Comparison of ENCODE assay signal across 8 mouse cellular contexts in the genomic region with DNA sequence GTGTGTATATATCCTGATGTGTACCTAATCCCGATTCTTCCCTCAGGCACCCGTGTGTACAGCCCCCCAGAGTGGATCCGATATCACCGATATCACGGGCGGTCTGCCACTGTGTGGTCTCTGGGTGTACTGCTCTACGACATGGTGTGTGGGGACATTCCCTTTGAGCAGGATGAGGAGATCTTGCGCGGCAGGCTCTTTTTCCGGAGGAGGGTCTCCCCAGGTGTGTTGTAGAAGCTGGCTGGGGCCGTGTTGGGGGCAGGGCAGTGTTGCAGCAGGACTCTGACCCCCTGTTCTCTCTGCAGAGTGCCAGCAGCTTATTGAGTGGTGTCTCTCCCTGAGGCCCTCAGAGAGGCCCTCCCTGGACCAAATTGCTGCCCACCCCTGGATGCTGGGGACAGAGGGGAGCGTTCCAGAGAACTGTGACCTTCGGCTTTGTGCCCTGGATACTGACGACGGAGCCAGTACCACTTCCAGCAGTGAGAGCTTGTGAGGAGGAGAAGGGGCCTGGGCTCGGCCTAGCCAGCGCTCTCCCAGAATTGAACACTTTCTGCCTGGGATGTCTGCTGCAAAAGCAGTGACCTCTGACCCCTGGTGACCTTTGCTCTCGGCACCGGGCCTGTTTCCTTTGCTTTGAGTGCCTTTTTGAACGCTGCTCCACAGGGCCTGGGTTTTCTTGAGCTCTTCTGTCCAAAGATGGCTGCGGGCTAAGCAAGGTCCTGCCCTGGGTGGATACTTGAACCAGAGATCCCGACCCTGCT. TPM values are rescaled to one million over a fixed set of nuclear protein-coding genes. Genes with fewer than 3 reads are reported as not detected.
DNase-seq lines count a peak whose midpoint lies in the region; ATAC-seq and TF ChIP-seq lines count a peak whose summit lies in the region.

No protein-coding gene starts in this region.

- intact Hi-C loops in left cerebral cortex, postnatal 36 days (cut with DNase I) = loop anchor here (5.0 kb wide), 1 partner anchor 37 kb away; no protein-coding TSS in a partner anchor

- peaks cover 35% of the 10 kb centered on the region for H3K4me1 ChIP-seq in lung, embryonic 14.5 days (ENCODE audit: insufficient read depth)
- peaks cover 30% of the 10 kb centered on the region for H3K4me1 ChIP-seq in bone marrow macrophage, adult 2 months (ENCODE audit: control insufficient read depth, insufficient read depth, low read length)
- peaks cover 19% of the 10 kb centered on the region for H3K4me1 ChIP-seq in forebrain, embryonic 15.5 days
- peaks cover 53% of the 10 kb centered on the region for H3K4me1 ChIP-seq in kidney, embryonic 15.5 days
- H3K4me1 ChIP-seq in midbrain, embryonic 12.5 days = peaks cover 28% of the 10 kb centered on the region

- no peak for TF ChIP-seq POLR2A in bone marrow macrophage, adult 2 months (IDR thresholded peaks at IDR 0.05; ENCODE audit: borderline replicate concordance, low read depth, low read length)

- no peak for DNase-seq in lung, embryonic 14.5 days
- DNase-seq in lung, postnatal 4 days = no peak
- DNase-seq in frontal cortex, postnatal 36 days (ENCODE audit: low spot score in 2 of 2) = no peak
- no peak for DNase-seq in left cerebral cortex, postnatal 36 days (ENCODE audit: low spot score in 2 of 2)

- peak overlapping the region; percentile 92 for H3K4me2 ChIP-seq in lung, embryonic 14.5 days
- H3K4me2 ChIP-seq in forebrain, embryonic 15.5 days (replicated peaks) = peak overlapping the region; percentile 88
- peak overlapping the region; percentile 86 for H3K4me2 ChIP-seq in kidney, embryonic 15.5 days
- peak overlapping the region; percentile 96 for H3K4me2 ChIP-seq in midbrain, embryonic 12.5 days (replicated peaks)

- peak overlapping the region; percentile 83 for H3K9ac ChIP-seq in lung, embryonic 14.5 days
- H3K9ac ChIP-seq in forebrain, embryonic 15.5 days (replicated peaks) = peak overlapping the region; percentile 97
- peak overlapping the region; percentile 84 for H3K9ac ChIP-seq in kidney, embryonic 15.5 days
- peak overlapping the region; percentile 89 for H3K9ac ChIP-seq in midbrain, embryonic 12.5 days (replicated peaks)

- H3K27ac ChIP-seq in lung, embryonic 14.5 days (ENCODE audit: low read depth) = peak overlapping the region; percentile 97
- H3K27ac ChIP-seq in bone marrow macrophage, adult 2 months (ENCODE audit: insufficient read depth, low read depth, low read length) = peak overlapping the region; percentile 97
- peak overlapping the region; percentile 99 for H3K27ac ChIP-seq in forebrain, embryonic 15.5 days (replicated peaks)
- peak overlapping the region; percentile 93 for H3K27ac ChIP-seq in kidney, embryonic 15.5 days
- H3K27ac ChIP-seq in midbrain, embryonic 12.5 days (replicated peaks) = peak overlapping the region; percentile 95

- peaks cover 32% of the 10 kb centered on the region for H3K36me3 ChIP-seq in lung, embryonic 14.5 days (ENCODE audit: insufficient read depth)
- peaks cover 21% of the 10 kb centered on the region for H3K36me3 ChIP-seq in forebrain, embryonic 15.5 days
- peaks cover 28% of the 10 kb centered on the region for H3K36me3 ChIP-seq in kidney, embryonic 15.5 days
- H3K36me3 ChIP-seq in midbrain, embryonic 12.5 days = peaks cover 26% of the 10 kb centered on the region

- H3K4me3 ChIP-seq in lung, embryonic 14.5 days (ENCODE audit: low read depth, low read length) = peak overlapping the region; percentile 87
- H3K4me3 ChIP-seq in bone marrow macrophage, adult 2 months (ENCODE audit: insufficient read depth, low read length) = peak overlapping the region; percentile 97
- peak overlapping the region; percentile 98 for H3K4me3 ChIP-seq in forebrain, embryonic 15.5 days
- peak overlapping the region; percentile 86 for H3K4me3 ChIP-seq in kidney, embryonic 15.5 days (replicated peaks)
- peak overlapping the region; percentile 86 for H3K4me3 ChIP-seq in midbrain, embryonic 12.5 days

- TF ChIP-seq CTCF in lung, embryonic 14.5 days (IDR thresholded peaks at IDR 0.05; ENCODE audit: low read depth) = peak; percentile 36
- no peak for TF ChIP-seq CTCF in bone marrow macrophage, adult 2 months (IDR thresholded peaks at IDR 0.05; ENCODE audit: low read depth, low read length)

- WGBS in lung, embryonic 14.5 days = 25% methylated on average over 22 of the region's 22 CpGs
- WGBS in forebrain, embryonic 15.5 days = 53% methylated on average over 22 of the region's 22 CpGs
- WGBS in kidney, embryonic 15.5 days = 30% methylated on average over 22 of the region's 22 CpGs
- 49% methylated on average over 22 of the region's 22 CpGs for WGBS in midbrain, embryonic 12.5 days

- ATAC-seq in lung, embryonic 14.5 days (ENCODE audit: insufficient read depth) = no peak
- peak; percentile 27 for ATAC-seq in forebrain, embryonic 15.5 days (replicated peaks)
- ATAC-seq in kidney, embryonic 15.5 days (replicated peaks; ENCODE audit: low FRiP score) = peak; percentile 4
- ATAC-seq in midbrain, embryonic 12.5 days (ENCODE audit: low FRiP score, low read depth) = peak; percentile 11

- no peaks in the 10 kb centered on the region for H3K9me3 ChIP-seq in lung, embryonic 14.5 days (ENCODE audit: low read depth, low read length)
- H3K9me3 ChIP-seq in forebrain, embryonic 15.5 days = no peaks in the 10 kb centered on the region
- no peaks in the 10 kb centered on the region for H3K9me3 ChIP-seq in kidney, embryonic 15.5 days (replicated peaks)
- no peaks in the 10 kb centered on the region for H3K9me3 ChIP-seq in midbrain, embryonic 12.5 days

- no peaks in the 10 kb centered on the region for H3K27me3 ChIP-seq in lung, embryonic 14.5 days (ENCODE audit: insufficient read depth, low read length)
- H3K27me3 ChIP-seq in forebrain, embryonic 15.5 days = no peaks in the 10 kb centered on the region
- H3K27me3 ChIP-seq in kidney, embryonic 15.5 days = no peaks in the 10 kb centered on the region
- peaks cover 10% of the 10 kb centered on the region for H3K27me3 ChIP-seq in midbrain, embryonic 12.5 days

RNA-seq across cellular contexts. Expression of a gene that starts 2.5 kb away (rescaled TPM):
- 48.6 TPM in 2 replicates for polyA plus RNA-seq in lung, embryonic 14.5 days (2014; fragmentation: Nextera tagmentation; extraction: Ambion mirVana)
- polyA plus RNA-seq in bone marrow macrophage, adult 2 months (2012; ENCODE audit: insufficient read depth, insufficient read length, missing spikeins) = 9.2 and 9.9 TPM in 2 replicates
- polyA plus RNA-seq in forebrain, embryonic 15.5 days (2015; fragmentation: Nextera tagmentation; extraction: Ambion mirVana) = 69.1 and 70.7 TPM in 2 replicates
- polyA plus RNA-seq in kidney, embryonic 15.5 days (2015; fragmentation: Nextera tagmentation; extraction: Ambion mirVana) = 50.4 and 54.6 TPM in 2 replicates
- polyA plus RNA-seq in midbrain, embryonic 12.5 days (2016; fragmentation: Nextera tagmentation; extraction: Ambion mirVana) = 41.4 and 49.3 TPM in 2 replicates
- total RNA-seq in left cerebral cortex, postnatal 36 days (2021) = 10 to 100 TPM; 35.0 to 51.0 TPM

RNA-seq across cellular contexts. Expression of a gene that starts 45.0 kb away (rescaled TPM):
- 93.8 and 97.9 TPM in 2 replicates for polyA plus RNA-seq in lung, embryonic 14.5 days (2014; fragmentation: Nextera tagmentation; extraction: Ambion mirVana)
- 23.0 and 24.4 TPM in 2 replicates for polyA plus RNA-seq in bone marrow macrophage, adult 2 months (2012; ENCODE audit: insufficient read depth, insufficient read length, missing spikeins)
- polyA plus RNA-seq in forebrain, embryonic 15.5 days (2015; fragmentation: Nextera tagmentation; extraction: Ambion mirVana) = 58.5 and 59.5 TPM in 2 replicates
- polyA plus RNA-seq in kidney, embryonic 15.5 days (2015; fragmentation: Nextera tagmentation; extraction: Ambion mirVana) = 101 and 104 TPM in 2 replicates
- polyA plus RNA-seq in midbrain, embryonic 12.5 days (2016; fragmentation: Nextera tagmentation; extraction: Ambion mirVana) = 58.8 and 62.5 TPM in 2 replicates
- 10 to 100 TPM; 17.5 to 26.0 TPM for total RNA-seq in left cerebral cortex, postnatal 36 days (2021)

RNA-seq across cellular contexts. Expression of a gene that starts 45.3 kb away (rescaled TPM):
- polyA plus RNA-seq in lung, embryonic 14.5 days (2014; fragmentation: Nextera tagmentation; extraction: Ambion mirVana) = 13.3 and 15.0 TPM in 2 replicates
- 10.2 and 10.3 TPM in 2 replicates for polyA plus RNA-seq in bone marrow macrophage, adult 2 months (2012; ENCODE audit: insufficient read depth, insufficient read length, missing spikeins)
- 7.8 and 8.5 TPM in 2 replicates for polyA plus RNA-seq in forebrain, embryonic 15.5 days (2015; fragmentation: Nextera tagmentation; extraction: Ambion mirVana)
- polyA plus RNA-seq in kidney, embryonic 15.5 days (2015; fragmentation: Nextera tagmentation; extraction: Ambion mirVana) = 12.2 and 14.3 TPM in 2 replicates
- 8.3 and 9.3 TPM in 2 replicates for polyA plus RNA-seq in midbrain, embryonic 12.5 days (2016; fragmentation: Nextera tagmentation; extraction: Ambion mirVana)
- 10 to 100 TPM; 12.8 to 15.7 TPM for total RNA-seq in left cerebral cortex, postnatal 36 days (2021)
